Mouse (Mus musculus): ENCODE measurements around the gene Chd2.

- TF ChIP-seq POLR2A (IDR thresholded peaks at IDR 0.05; ENCODE audit: extremely low read depth, insufficient read depth, low read length) (no peak), CTCF (IDR thresholded peaks at IDR 0.05; ENCODE audit: low read depth, low read length) (no peak)
These were observed 113.8 kb downstream of the Chd2 start for GRCm38 (mm10) chr7:73427794-73428193.

All from liver, adult 2 months (tissue).